Comparison of ENCODE assay signal across 7 mouse cellular contexts in the genomic region with DNA sequence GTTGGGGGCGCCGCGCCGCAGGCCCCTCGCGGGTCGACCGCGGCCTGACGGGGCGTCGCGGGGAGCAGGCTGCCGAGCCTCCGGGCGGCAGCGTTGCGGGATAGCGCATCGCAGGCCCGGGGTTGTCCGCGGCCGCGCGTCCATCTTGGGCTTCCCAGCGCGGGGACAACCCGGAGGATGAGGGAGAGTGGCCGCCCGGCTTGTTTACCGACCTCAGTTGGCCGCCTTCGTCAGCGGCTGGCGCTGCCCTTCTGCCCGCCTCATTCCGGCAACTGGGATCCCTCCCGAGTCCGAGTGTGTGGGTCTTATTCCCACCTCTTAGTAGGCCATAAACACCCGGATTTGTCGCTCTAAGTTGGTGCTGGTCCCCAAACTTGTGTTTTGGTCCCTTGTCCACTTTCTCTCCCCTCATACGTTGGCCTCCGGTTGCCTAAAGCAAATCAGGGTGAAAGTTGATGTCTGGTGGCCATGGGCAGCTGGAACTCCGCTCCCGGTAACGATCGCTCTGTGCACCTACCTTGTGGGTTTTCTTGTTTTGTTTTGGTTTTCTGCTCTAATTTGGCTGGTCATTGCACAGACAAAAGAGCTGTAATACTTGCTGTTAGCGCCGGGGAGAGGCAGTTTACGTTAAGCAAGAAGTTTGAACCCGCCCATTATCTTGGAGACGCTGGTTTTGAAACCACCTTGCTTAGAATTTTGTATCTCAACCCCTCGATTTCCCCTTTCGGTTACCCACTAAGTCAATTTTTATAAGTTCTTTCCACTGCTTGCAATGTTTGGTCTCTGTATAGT. TPM values are rescaled to one million over a fixed set of nuclear protein-coding genes. Genes with fewer than 3 reads are reported as not detected.
DNase-seq lines count a peak whose midpoint lies in the region; ATAC-seq lines count a peak whose summit lies in the region.

No protein-coding gene starts in this region.

- H3K9ac ChIP-seq in hindbrain, embryonic 13.5 days = peak overlapping the region; percentile 98

- no peaks in the 10 kb centered on the region for H3K27me3 ChIP-seq in hindbrain, embryonic 13.5 days

- H3K27ac ChIP-seq in hindbrain, embryonic 13.5 days = peak overlapping the region; percentile 99

- under 1% methylated on average over 54 of the region's 55 CpGs for WGBS in hindbrain, embryonic 13.5 days

- H3K4me2 ChIP-seq in hindbrain, embryonic 13.5 days = peak overlapping the region; percentile 86

- intact Hi-C loops in left cerebral cortex, postnatal 25 days (cut with DNase I) = loop anchor here (5.0 kb wide), 1 partner anchor 706 kb away; the partner anchor contains the start of gene Edrf1

- ATAC-seq in hindbrain, embryonic 13.5 days (ENCODE audit: low FRiP score) = peak; percentile 62; the same call in 1 of the 2 replicates
- peak; percentile 46 for ATAC-seq in megakaryocyte-erythroid progenitor cell, adult 5-6 weeks (replicated peaks; ENCODE audit: low FRiP score, low TSS enrichment, poor library complexity, severe bottlenecking)

- peaks cover 20% of the 10 kb centered on the region for H3K4me1 ChIP-seq in hindbrain, embryonic 13.5 days (replicated peaks)

- no peaks in the 10 kb centered on the region for H3K9me3 ChIP-seq in hindbrain, embryonic 13.5 days

- peak overlapping the region; percentile 96 for H3K4me3 ChIP-seq in hindbrain, embryonic 13.5 days

- H3K36me3 ChIP-seq in hindbrain, embryonic 13.5 days = no peaks in the 10 kb centered on the region

- DNase-seq in T-cell, adult 2 months (ENCODE audit: low spot score) = peak; percentile 56
- DNase-seq in cerebellum, adult 9-11 months = peak; percentile 67
- DNase-seq in gastrocnemius, adult 18-20 months (ENCODE audit: low spot score) = peak; percentile 58
- peak; percentile 30 to 34 for DNase-seq in left cerebral cortex, postnatal 25 days (ENCODE audit: low spot score in 2 of 2)
- DNase-seq in right cerebral cortex, postnatal 14 days = peak; percentile 44

RNA-seq across cellular contexts. Expression of gene Zranb1, which starts 0.8 kb away (rescaled TPM):
- total RNA-seq in gastrocnemius, adult 18-20 months (2021) = 10 to 100 TPM; 51.3 to 56.9 TPM
- 20.3 and 20.6 TPM in 2 replicates for polyA plus RNA-seq in hindbrain, embryonic 13.5 days (2015; fragmentation: Nextera tagmentation; extraction: Ambion mirVana)
- 10 to 100 TPM; 38.6 to 39.2 TPM for total RNA-seq in left cerebral cortex, postnatal 25 days (2021)
- 26.6 and 31.4 TPM in 2 replicates for total RNA-seq in megakaryocyte-erythroid progenitor cell, adult 5-6 weeks (2014; fragmentation: Nextera tagmentation)
- total RNA-seq in megakaryocyte-erythroid progenitor cell, adult 5-6 weeks (2017) = 53.5 and 54.7 TPM in 2 replicates

Comparison
In these comparisons a context has a peak if more than half of its experiments do, and no peak if none do; other contexts are left out.
1. Peak in every context shown above with its lines: DNase-seq, ATAC-seq, H3K4me3 ChIP-seq and H3K27ac ChIP-seq.